Mouse (Mus musculus): Measurements from ENCODE around the gene Thoc3. TPM values are rescaled to one million over a fixed set of nuclear protein-coding genes. Genes with fewer than 3 reads are reported as not detected.

Thoc3 gene
- polyA plus RNA-seq, 1 experiment from 2014 or later = 114 TPM

GRCm38 (mm10) chr13:54436666-54437065 is 32.0 kb downstream of the Thoc3 start:
- DNase-seq = no peak
- WGBS = 86% methylated on average over 5 of the region's 5 CpGs
- Histone ChIP-seq H3K9ac (replicated peaks; ENCODE audit: low read length) (no peak overlapping the region), H3K4me2 (ENCODE audit: low read length) (no peak overlapping the region), H3K9me3 (ENCODE audit: control insufficient read depth, low read length) (no peaks in the 10 kb centered on the region), H3K4me1 (ENCODE audit: control insufficient read depth, insufficient read depth, low read length) (no peaks in the 10 kb centered on the region), H3K27ac (replicated peaks; ENCODE audit: low read depth, low read length) (no peak overlapping the region), H3K27me3 (ENCODE audit: control insufficient read depth, insufficient read depth, low read length) (no peaks in the 10 kb centered on the region), H3K4me3 (replicated peaks; ENCODE audit: low read depth, low read length) (no peak overlapping the region), H3K36me3 (ENCODE audit: control insufficient read depth, insufficient read depth, low read length) (no peaks in the 10 kb centered on the region)
- ATAC-seq (ENCODE audit: low FRiP score, low TSS enrichment) = no peak

GRCm38 (mm10) chr13:54431161-54431560 is 37.5 kb downstream of the Thoc3 start:
- Histone ChIP-seq H3K27me3 (ENCODE audit: control insufficient read depth, insufficient read depth, low read length) (no peaks in the 10 kb centered on the region), H3K9me3 (ENCODE audit: control insufficient read depth, low read length) (no peaks in the 10 kb centered on the region), H3K36me3 (ENCODE audit: control insufficient read depth, insufficient read depth, low read length) (no peaks in the 10 kb centered on the region), H3K4me2 (ENCODE audit: low read length) (no peak overlapping the region), H3K27ac (replicated peaks; ENCODE audit: low read depth, low read length) (no peak overlapping the region), H3K4me1 (ENCODE audit: control insufficient read depth, insufficient read depth, low read length) (no peaks in the 10 kb centered on the region), H3K9ac (replicated peaks; ENCODE audit: low read length) (no peak overlapping the region), H3K4me3 (replicated peaks; ENCODE audit: low read depth, low read length) (no peak overlapping the region)
- no peak for ATAC-seq (ENCODE audit: low FRiP score, low TSS enrichment)
- 81% methylated on average over 9 of the region's 9 CpGs for WGBS
- DNase-seq = no peak

- no peaks in the 10 kb centered on the region for H3K9me3 ChIP-seq (ENCODE audit: control insufficient read depth, low read length)
- WGBS = 65% methylated on average over 2 of the region's 2 CpGs
- no peak for DNase-seq
These were observed 38.6 kb downstream of the Thoc3 start for GRCm38 (mm10) chr13:54430051-54430450.

GRCm38 (mm10) chr13:54428771-54429170 is 39.9 kb downstream of the Thoc3 start:
- no peaks in the 10 kb centered on the region for H3K4me1 ChIP-seq (ENCODE audit: control insufficient read depth, insufficient read depth, low read length)
- H3K9ac ChIP-seq (replicated peaks; ENCODE audit: low read length) = no peak overlapping the region
- DNase-seq (no peak), ATAC-seq (ENCODE audit: low FRiP score, low TSS enrichment) (no peak)
- H3K27ac ChIP-seq (replicated peaks; ENCODE audit: low read depth, low read length) = no peak overlapping the region
- H3K4me3 ChIP-seq (replicated peaks; ENCODE audit: low read depth, low read length) = no peak overlapping the region
- no peak overlapping the region for H3K4me2 ChIP-seq (ENCODE audit: low read length)
- no peaks in the 10 kb centered on the region for H3K9me3 ChIP-seq (ENCODE audit: control insufficient read depth, low read length)
- no peaks in the 10 kb centered on the region for H3K36me3 ChIP-seq (ENCODE audit: control insufficient read depth, insufficient read depth, low read length)
- 79% methylated on average over 3 of the region's 3 CpGs for WGBS
- no peaks in the 10 kb centered on the region for H3K27me3 ChIP-seq (ENCODE audit: control insufficient read depth, insufficient read depth, low read length)

More at GRCm38 (mm10) chr13:54430051-54430450, 38.6 kb downstream of the Thoc3 start:
- H3K4me2 ChIP-seq (ENCODE audit: low read length) = no peak overlapping the region
- no peak overlapping the region for H3K4me3 ChIP-seq (replicated peaks; ENCODE audit: low read depth, low read length)
- H3K36me3 ChIP-seq (ENCODE audit: control insufficient read depth, insufficient read depth, low read length) = no peaks in the 10 kb centered on the region
- H3K4me1 ChIP-seq (ENCODE audit: control insufficient read depth, insufficient read depth, low read length) = no peaks in the 10 kb centered on the region
- ATAC-seq (ENCODE audit: low FRiP score, low TSS enrichment) = no peak
- no peak overlapping the region for H3K27ac ChIP-seq (replicated peaks; ENCODE audit: low read depth, low read length)
- H3K9ac ChIP-seq (replicated peaks; ENCODE audit: low read length) = no peak overlapping the region
- H3K27me3 ChIP-seq (ENCODE audit: control insufficient read depth, insufficient read depth, low read length) = no peaks in the 10 kb centered on the region

GRCm38 (mm10) chr13:54426781-54427655 is 41.6 kb downstream of the Thoc3 start:
- ATAC-seq (ENCODE audit: low FRiP score, low TSS enrichment) (no peak), DNase-seq (no peak)
- Histone ChIP-seq H3K27me3 (ENCODE audit: control insufficient read depth, insufficient read depth, low read length) (no peaks in the 10 kb centered on the region), H3K4me2 (ENCODE audit: low read length) (no peak overlapping the region), H3K27ac (replicated peaks; ENCODE audit: low read depth, low read length) (no peak overlapping the region), H3K4me1 (ENCODE audit: control insufficient read depth, insufficient read depth, low read length) (no peaks in the 10 kb centered on the region), H3K36me3 (ENCODE audit: control insufficient read depth, insufficient read depth, low read length) (no peaks in the 10 kb centered on the region), H3K4me3 (replicated peaks; ENCODE audit: low read depth, low read length) (no peak overlapping the region), H3K9me3 (ENCODE audit: control insufficient read depth, low read length) (no peaks in the 10 kb centered on the region), H3K9ac (replicated peaks; ENCODE audit: low read length) (no peak overlapping the region)
- 83% methylated on average over 10 of the region's 10 CpGs for WGBS

GRCm38 (mm10) chr13:54425269-54425668 is 43.4 kb downstream of the Thoc3 start:
- H3K4me2 ChIP-seq (ENCODE audit: low read length) = no peak overlapping the region
- no peak overlapping the region for H3K4me3 ChIP-seq (replicated peaks; ENCODE audit: low read depth, low read length)
- peak; percentile 48 for DNase-seq
- no peaks in the 10 kb centered on the region for H3K4me1 ChIP-seq (ENCODE audit: control insufficient read depth, insufficient read depth, low read length)
- H3K36me3 ChIP-seq (ENCODE audit: control insufficient read depth, insufficient read depth, low read length) = no peaks in the 10 kb centered on the region
- no peak; the same call in 1 of the 2 replicates for ATAC-seq (ENCODE audit: low FRiP score, low TSS enrichment)
- H3K9me3 ChIP-seq (ENCODE audit: control insufficient read depth, low read length) = no peaks in the 10 kb centered on the region
- H3K9ac ChIP-seq (replicated peaks; ENCODE audit: low read length) = no peak overlapping the region
- 71% methylated on average over 2 of the region's 2 CpGs for WGBS
- H3K27me3 ChIP-seq (ENCODE audit: control insufficient read depth, insufficient read depth, low read length) = no peaks in the 10 kb centered on the region
- peak overlapping the region; percentile 52; the same call in 1 of the 2 replicates for H3K27ac ChIP-seq (replicated peaks; ENCODE audit: low read depth, low read length)

- DNase-seq (no peak), ATAC-seq (ENCODE audit: low FRiP score, low TSS enrichment) (no peak)
- no peaks in the 10 kb centered on the region for H3K27me3 ChIP-seq (ENCODE audit: control insufficient read depth, insufficient read depth, low read length)
- WGBS = 74% methylated on average over 12 of the region's 12 CpGs
- no peaks in the 10 kb centered on the region for H3K9me3 ChIP-seq (ENCODE audit: control insufficient read depth, low read length)
- no peak overlapping the region for H3K27ac ChIP-seq (replicated peaks; ENCODE audit: low read depth, low read length)
- no peak overlapping the region for H3K4me2 ChIP-seq (ENCODE audit: low read length)
- no peak overlapping the region for H3K4me3 ChIP-seq (replicated peaks; ENCODE audit: low read depth, low read length)
- H3K9ac ChIP-seq (replicated peaks; ENCODE audit: low read length) = no peak overlapping the region
- peaks cover 3% of the 10 kb centered on the region for H3K4me1 ChIP-seq (ENCODE audit: control insufficient read depth, insufficient read depth, low read length)
- H3K36me3 ChIP-seq (ENCODE audit: control insufficient read depth, insufficient read depth, low read length) = no peaks in the 10 kb centered on the region
These were observed 48.4 kb downstream of the Thoc3 start for GRCm38 (mm10) chr13:54420226-54420625.

- peak; percentile 58 for DNase-seq
- WGBS = 53% methylated on average over 10 of the region's 10 CpGs
- H3K36me3 ChIP-seq (ENCODE audit: control insufficient read depth, insufficient read depth, low read length) = no peaks in the 10 kb centered on the region
- no peak overlapping the region for H3K4me2 ChIP-seq (ENCODE audit: low read length)
- H3K4me3 ChIP-seq (replicated peaks; ENCODE audit: low read depth, low read length) = no peak overlapping the region
- H3K9ac ChIP-seq (replicated peaks; ENCODE audit: low read length) = no peak overlapping the region
- H3K27ac ChIP-seq (replicated peaks; ENCODE audit: low read depth, low read length) = 0 out of 2 replicates have a peak overlapping the region, but pooled peaks have one; percentile 21
- no peak; the same call in 1 of the 2 replicates for ATAC-seq (ENCODE audit: low FRiP score, low TSS enrichment)
- H3K4me1 ChIP-seq (ENCODE audit: control insufficient read depth, insufficient read depth, low read length) = peaks cover 3% of the 10 kb centered on the region
- no peaks in the 10 kb centered on the region for H3K27me3 ChIP-seq (ENCODE audit: control insufficient read depth, insufficient read depth, low read length)
- no peaks in the 10 kb centered on the region for H3K9me3 ChIP-seq (ENCODE audit: control insufficient read depth, low read length)
These were observed 49.8 kb downstream of the Thoc3 start for GRCm38 (mm10) chr13:54418781-54419327.

- Histone ChIP-seq H3K27ac (replicated peaks; ENCODE audit: low read depth, low read length) (no peak overlapping the region), H3K27me3 (ENCODE audit: control insufficient read depth, insufficient read depth, low read length) (no peaks in the 10 kb centered on the region), H3K4me2 (ENCODE audit: low read length) (no peak overlapping the region), H3K4me1 (ENCODE audit: control insufficient read depth, insufficient read depth, low read length) (peaks cover 12% of the 10 kb centered on the region), H3K9ac (replicated peaks; ENCODE audit: low read length) (no peak overlapping the region), H3K36me3 (ENCODE audit: control insufficient read depth, insufficient read depth, low read length) (no peaks in the 10 kb centered on the region), H3K4me3 (replicated peaks; ENCODE audit: low read depth, low read length) (no peak overlapping the region), H3K9me3 (ENCODE audit: control insufficient read depth, low read length) (no peaks in the 10 kb centered on the region)
- ATAC-seq (ENCODE audit: low FRiP score, low TSS enrichment) (no peak), DNase-seq (no peak)
- 99% methylated on average over 4 of the region's 4 CpGs for WGBS
These were observed 53.6 kb downstream of the Thoc3 start for GRCm38 (mm10) chr13:54415059-54415458.
